ENCODE assay signal across 10 mouse cellular contexts in genomic region chr2:180215011-180215461, GRCm38 (mm10). TPM values are rescaled to one million over a fixed set of nuclear protein-coding genes. Genes with fewer than 3 reads are reported as not detected.
DNase-seq lines count a peak whose midpoint lies in the region; ATAC-seq and TF ChIP-seq lines count a peak whose summit lies in the region.
"Had no signal": no experiment of that assay in that cellular context is flagged by ENCODE, and none has a peak within 500 bp of the region (broad histone marks: within the 10 kb centered on the region; RNA-seq: fewer than 3 reads in every experiment).

No protein-coding gene starts in this region.

- TF ChIP-seq CTCF in forebrain, postnatal 0 days (IDR thresholded peaks at IDR 0.05; ENCODE audit: low read depth), result no peak
- TF ChIP-seq CTCF in stomach, postnatal 0 days (IDR thresholded peaks at IDR 0.05; ENCODE audit: low read depth), result no peak

- ATAC-seq in forebrain, postnatal 0 days, result peak; percentile 26; the same call in 1 of the 2 replicates
- ATAC-seq in forebrain, embryonic 12.5 days (ENCODE audit: low FRiP score), result no peak
- ATAC-seq in stomach, postnatal 0 days (ENCODE audit: low FRiP score, low TSS enrichment), result no peak
- ATAC-seq in cerebellum, adult (ENCODE audit: insufficient number of reproducible peaks, low FRiP score, low TSS enrichment), result no peak
- ATAC-seq: activated CD4-positive, CD25-positive, alpha-beta regulatory T cell, adult 4 months had no signal

- no peak for TF ChIP-seq EP300 in stomach, postnatal 0 days (optimal IDR thresholded peaks at IDR 0.05)

- no peak overlapping the region for H3K9ac ChIP-seq in forebrain, postnatal 0 days
- H3K9ac ChIP-seq in forebrain, embryonic 12.5 days, result no peak overlapping the region
- H3K9ac ChIP-seq in stomach, postnatal 0 days (ENCODE audit: low read length), result peak overlapping the region; percentile 27; the same call in 1 of the 2 replicates

- no peaks in the 10 kb centered on the region; the same call in 1 of the 2 replicates for H3K4me1 ChIP-seq in forebrain, postnatal 0 days (ENCODE audit: insufficient read depth)
- peaks cover 19% of the 10 kb centered on the region; the same call in 1 of the 2 replicates for H3K4me1 ChIP-seq in forebrain, embryonic 12.5 days
- peaks cover 21% of the 10 kb centered on the region for H3K4me1 ChIP-seq in stomach, postnatal 0 days (replicated peaks; ENCODE audit: control insufficient read depth, insufficient read depth)

- no peak for DNase-seq in forebrain, postnatal 0 days
- peak; percentile 74 for DNase-seq in testis, postnatal 10 days (ENCODE audit: low spot score)
- DNase-seq in testis, postnatal 14 days (ENCODE audit: low spot score), result no peak
- peak; percentile 77 for DNase-seq in kidney, adult 9 months
- DNase-seq in stomach, postnatal 0 days (ENCODE audit: low spot score), result no peak
- DNase-seq in retina, embryonic 14.5 days (ENCODE audit: low spot score), result no peak
- DNase-seq: midbrain, embryonic 14.5 days had no signal

- no peaks in the 10 kb centered on the region for H3K36me3 ChIP-seq in forebrain, postnatal 0 days (ENCODE audit: insufficient read depth)
- no peaks in the 10 kb centered on the region for H3K36me3 ChIP-seq in forebrain, embryonic 12.5 days (replicated peaks)
- H3K36me3 ChIP-seq in stomach, postnatal 0 days (ENCODE audit: control insufficient read depth, insufficient read depth, low read length), result no peaks in the 10 kb centered on the region

- no peak overlapping the region for H3K4me2 ChIP-seq in forebrain, postnatal 0 days (ENCODE audit: low read depth)
- H3K4me2 ChIP-seq in forebrain, embryonic 12.5 days, result no peak overlapping the region
- H3K4me2 ChIP-seq in stomach, postnatal 0 days (replicated peaks; ENCODE audit: low read depth), result peak overlapping the region; percentile 29; the same call in 1 of the 2 replicates

- no peak overlapping the region for H3K4me3 ChIP-seq in forebrain, postnatal 0 days (ENCODE audit: low read depth, low read length)
- H3K4me3 ChIP-seq in forebrain, embryonic 12.5 days (replicated peaks), result no peak overlapping the region
- no peak overlapping the region for H3K4me3 ChIP-seq in stomach, postnatal 0 days (ENCODE audit: low read depth, low read length)

- H3K27me3 ChIP-seq in forebrain, postnatal 0 days (ENCODE audit: insufficient read depth, low read length), result no peaks in the 10 kb centered on the region
- no peaks in the 10 kb centered on the region for H3K27me3 ChIP-seq in forebrain, embryonic 12.5 days
- H3K27me3 ChIP-seq in stomach, postnatal 0 days (ENCODE audit: control insufficient read depth, insufficient read depth, low read length), result no peaks in the 10 kb centered on the region

- H3K9me3 ChIP-seq in forebrain, postnatal 0 days (ENCODE audit: low read length), result 0 out of 2 replicates have a peak, but pooled peaks cover 3% of the 10 kb centered on the region
- H3K9me3 ChIP-seq in forebrain, embryonic 12.5 days, result 0 out of 2 replicates have a peak, but pooled peaks cover 3% of the 10 kb centered on the region
- H3K9me3 ChIP-seq in stomach, postnatal 0 days (ENCODE audit: control insufficient read depth, low read length), result no peaks in the 10 kb centered on the region

- 61% methylated on average over 8 of the region's 8 CpGs for WGBS in forebrain, postnatal 0 days
- WGBS in forebrain, embryonic 12.5 days, result 84% methylated on average over 8 of the region's 8 CpGs
- 14% methylated on average over 8 of the region's 8 CpGs for WGBS in stomach, postnatal 0 days

- no peak overlapping the region; the same call in 1 of the 2 replicates for H3K27ac ChIP-seq in forebrain, postnatal 0 days (ENCODE audit: low read depth, low read length)
- no peak overlapping the region for H3K27ac ChIP-seq in forebrain, embryonic 12.5 days
- peak overlapping the region; percentile 77 for H3K27ac ChIP-seq in stomach, postnatal 0 days (replicated peaks)

RNA-seq across cellular contexts. Expression of gene Lama5, which starts 10.6 kb away (rescaled TPM):
- total RNA-seq in forebrain, postnatal 0 days (2014; rRNA removed), result 3.5 and 8.9 TPM in 2 replicates
- 1.4 and 1.7 TPM in 2 replicates for polyA plus RNA-seq in forebrain, postnatal 0 days (2015; fragmentation: Nextera tagmentation; extraction: Ambion mirVana)
- polyA plus RNA-seq in forebrain, embryonic 12.5 days (2016; fragmentation: Nextera tagmentation; extraction: Ambion mirVana), result 4.9 and 5.1 TPM in 2 replicates
- polyA plus RNA-seq in stomach, postnatal 0 days (2015; fragmentation: Nextera tagmentation; extraction: Ambion mirVana), result 29.7 and 34.9 TPM in 2 replicates

RNA-seq across cellular contexts. Expression of gene Rps21, which starts 42.1 kb away (rescaled TPM):
- total RNA-seq in forebrain, postnatal 0 days (2014; rRNA removed), result 848 and 1,386 TPM in 2 replicates
- polyA plus RNA-seq in forebrain, postnatal 0 days (2015; fragmentation: Nextera tagmentation; extraction: Ambion mirVana), result 439 and 570 TPM in 2 replicates
- polyA plus RNA-seq in forebrain, embryonic 12.5 days (2016; fragmentation: Nextera tagmentation; extraction: Ambion mirVana), result 464 and 488 TPM in 2 replicates
- 604 and 680 TPM in 2 replicates for polyA plus RNA-seq in stomach, postnatal 0 days (2015; fragmentation: Nextera tagmentation; extraction: Ambion mirVana)

RNA-seq across cellular contexts. Expression of gene Adrm1, which starts 43.8 kb away (rescaled TPM):
- total RNA-seq in forebrain, postnatal 0 days (2014; rRNA removed), result 133 and 168 TPM in 2 replicates
- polyA plus RNA-seq in forebrain, postnatal 0 days (2015; fragmentation: Nextera tagmentation; extraction: Ambion mirVana), result 219 and 222 TPM in 2 replicates
- polyA plus RNA-seq in forebrain, embryonic 12.5 days (2016; fragmentation: Nextera tagmentation; extraction: Ambion mirVana), result 213 and 225 TPM in 2 replicates
- polyA plus RNA-seq in stomach, postnatal 0 days (2015; fragmentation: Nextera tagmentation; extraction: Ambion mirVana), result 141 TPM in 2 replicates

RNA-seq across cellular contexts. Expression of gene Cables2, which starts 58.3 kb away (rescaled TPM):
- total RNA-seq in forebrain, postnatal 0 days (2014; rRNA removed), result 46.6 and 58.8 TPM in 2 replicates
- 21.1 and 28.4 TPM in 2 replicates for polyA plus RNA-seq in forebrain, postnatal 0 days (2015; fragmentation: Nextera tagmentation; extraction: Ambion mirVana)
- 17.7 and 20.8 TPM in 2 replicates for polyA plus RNA-seq in forebrain, embryonic 12.5 days (2016; fragmentation: Nextera tagmentation; extraction: Ambion mirVana)
- polyA plus RNA-seq in stomach, postnatal 0 days (2015; fragmentation: Nextera tagmentation; extraction: Ambion mirVana), result 7.5 and 8.5 TPM in 2 replicates

Comparison
In these comparisons a context has a peak if more than half of its experiments do, and no peak if none do; other contexts are left out.
1. DNase-seq: peak in testis, postnatal 10 days (single experiment) and kidney, adult 9 months (single experiment); none in forebrain, postnatal 0 days (single experiment), testis, postnatal 14 days (single experiment), stomach, postnatal 0 days (single experiment) and retina, embryonic 14.5 days (single experiment).